Comparison of ENCODE assay signal across 8 mouse cellular contexts in the genomic region with DNA sequence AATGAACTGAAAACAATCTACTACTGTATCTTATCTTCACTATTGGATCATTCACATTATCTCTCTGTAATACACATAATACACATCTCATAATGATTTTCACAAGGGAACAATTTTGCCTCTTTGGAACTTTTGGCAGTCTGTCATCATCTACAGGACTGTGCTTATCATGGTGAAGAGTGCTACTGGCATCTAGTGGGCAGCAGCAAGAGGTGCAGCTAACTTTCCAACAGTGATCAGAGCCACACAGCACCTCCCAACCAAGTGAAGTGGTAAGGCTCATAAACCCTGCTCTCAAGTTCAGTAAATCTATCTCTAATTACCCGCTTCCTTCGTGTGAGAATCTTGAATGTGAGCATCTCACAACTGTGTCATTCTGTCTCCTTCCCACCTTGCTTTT. TPM values are rescaled to one million over a fixed set of nuclear protein-coding genes. Genes with fewer than 3 reads are reported as not detected.
DNase-seq lines count a peak whose midpoint lies in the region; ATAC-seq and TF ChIP-seq lines count a peak whose summit lies in the region.

No protein-coding gene starts in this region.

- no peak overlapping the region for H3K27ac ChIP-seq in forebrain, embryonic 14.5 days (ENCODE audit: low read depth, low read length)
- H3K27ac ChIP-seq in hindbrain, postnatal 0 days = no peak overlapping the region

- peak; percentile 58; the same call in 1 of the 2 replicates for ATAC-seq in cerebellum, adult (ENCODE audit: insufficient number of reproducible peaks, low FRiP score, low TSS enrichment)
- peak; percentile 69; the same call in 1 of the 2 replicates for ATAC-seq in forebrain, embryonic 14.5 days
- ATAC-seq in hindbrain, postnatal 0 days = peak; percentile 71

- H3K9ac ChIP-seq in forebrain, embryonic 14.5 days (ENCODE audit: low read length) = no peak overlapping the region
- H3K9ac ChIP-seq in hindbrain, postnatal 0 days (replicated peaks; ENCODE audit: low read length) = no peak overlapping the region

- no peaks in the 10 kb centered on the region for H3K9me3 ChIP-seq in forebrain, embryonic 14.5 days (replicated peaks; ENCODE audit: control insufficient read depth, low read length)
- H3K9me3 ChIP-seq in hindbrain, postnatal 0 days (ENCODE audit: low read length) = no peaks in the 10 kb centered on the region

- no peak overlapping the region for H3K4me2 ChIP-seq in forebrain, embryonic 14.5 days (ENCODE audit: low read length)
- H3K4me2 ChIP-seq in hindbrain, postnatal 0 days (ENCODE audit: low read depth, low read length) = no peak overlapping the region

- no peak overlapping the region for H3K4me3 ChIP-seq in forebrain, embryonic 14.5 days (ENCODE audit: low read depth, low read length)
- H3K4me3 ChIP-seq in hindbrain, postnatal 0 days (ENCODE audit: low read length) = no peak overlapping the region

- peak; percentile 10 for DNase-seq in ovary, adult 18-20 months (ENCODE audit: low spot score)
- no peak for DNase-seq in ovary, postnatal 10 days (ENCODE audit: low spot score)
- peak; percentile 85 for DNase-seq in forebrain, embryonic 14.5 days (ENCODE audit: low spot score)
- peak; percentile 84 for DNase-seq in hindbrain, postnatal 0 days (ENCODE audit: low spot score)
- DNase-seq in layer of hippocampus, postnatal 25 days (ENCODE audit: extremely low spot score in 1 of 2, low spot score in 1 of 2) = peak; percentile 17 to 50
- DNase-seq in lung, postnatal 25 days (ENCODE audit: low spot score) = peak; percentile 44
- DNase-seq in right cerebral cortex, postnatal 25 days = peak; percentile 34

- peaks cover 7% of the 10 kb centered on the region; the same call in 1 of the 2 replicates for H3K36me3 ChIP-seq in forebrain, embryonic 14.5 days (ENCODE audit: control insufficient read depth, insufficient read depth, low read length)
- H3K36me3 ChIP-seq in hindbrain, postnatal 0 days (ENCODE audit: insufficient read depth, low read length) = peaks cover 3% of the 10 kb centered on the region; the same call in 1 of the 2 replicates

- whole genome bisulfite sequencing in forebrain, embryonic 14.5 days = 38% methylated on average over 2 of the region's 2 CpGs
- 33% methylated on average over 2 of the region's 2 CpGs for WGBS in hindbrain, postnatal 0 days

- peak; percentile 98 for TF ChIP-seq CTCF in hindbrain, postnatal 0 days (IDR thresholded peaks at IDR 0.05; ENCODE audit: low read depth)

- H3K27me3 ChIP-seq in forebrain, embryonic 14.5 days (replicated peaks; ENCODE audit: control insufficient read depth, insufficient read depth, low read length) = no peaks in the 10 kb centered on the region
- no peaks in the 10 kb centered on the region for H3K27me3 ChIP-seq in hindbrain, postnatal 0 days (ENCODE audit: insufficient read depth, low read length)

- peaks cover 13% of the 10 kb centered on the region for H3K4me1 ChIP-seq in forebrain, embryonic 14.5 days (ENCODE audit: control insufficient read depth, insufficient read depth, low read length)
- H3K4me1 ChIP-seq in hindbrain, postnatal 0 days (ENCODE audit: insufficient read depth, low read length) = no peaks in the 10 kb centered on the region

RNA-seq across cellular contexts. Expression of a gene that starts 44.2 kb away (rescaled TPM):
- polyA plus RNA-seq in forebrain, embryonic 14.5 days (2014; fragmentation: Nextera tagmentation; extraction: Ambion mirVana) = 73.7 and 85.8 TPM in 2 replicates
- total RNA-seq in hindbrain, postnatal 0 days (2014; rRNA removed) = 47.2 and 48.0 TPM in 2 replicates
- 116 and 119 TPM in 2 replicates for polyA plus RNA-seq in hindbrain, postnatal 0 days (2015; fragmentation: Nextera tagmentation; extraction: Ambion mirVana)
- 10 to 100 TPM; 65.3 to 66.7 TPM for total RNA-seq in layer of hippocampus, postnatal 25 days (2021)
